ENCODE assay signal across 22 mouse cellular contexts in genomic region chr2:104352204-104352493, GRCm38 (mm10). TPM values are rescaled to one million over a fixed set of nuclear protein-coding genes. Genes with fewer than 3 reads are reported as not detected.
DNase-seq lines count a peak whose midpoint lies in the region; ATAC-seq and TF ChIP-seq lines count a peak whose summit lies in the region.
"Had no signal": no experiment of that assay in that cellular context is flagged by ENCODE, and none has a peak within 500 bp of the region (broad histone marks: within the 10 kb centered on the region; RNA-seq: fewer than 3 reads in every experiment).

No protein-coding gene starts in this region.

- H3K27me3 ChIP-seq in forebrain, embryonic 15.5 days = no peaks in the 10 kb centered on the region
- no peaks in the 10 kb centered on the region for H3K27me3 ChIP-seq in forebrain, embryonic 10.5 days (ENCODE audit: poor library complexity, severe bottlenecking)
- H3K27me3 ChIP-seq: heart, embryonic 12.5 days; heart, embryonic 15.5 days; hindbrain, embryonic 13.5 days; intestine, embryonic 15.5 days had no signal

- H3K36me3 ChIP-seq in forebrain, embryonic 15.5 days = no peaks in the 10 kb centered on the region
- no peaks in the 10 kb centered on the region for H3K36me3 ChIP-seq in forebrain, embryonic 10.5 days (replicated peaks)
- H3K36me3 ChIP-seq: heart, embryonic 12.5 days; heart, embryonic 15.5 days; hindbrain, embryonic 10.5 days; hindbrain, embryonic 13.5 days; intestine, embryonic 15.5 days had no signal

- TF ChIP-seq POLR2A in brain, embryonic 14.5 days (IDR thresholded peaks at IDR 0.05; ENCODE audit: borderline replicate concordance, extremely low read depth, insufficient read depth, insufficient read length, poor library complexity, severe bottlenecking) = no peak
- TF ChIP-seq POLR2A in cortical plate, adult 2 months (IDR thresholded peaks at IDR 0.05; ENCODE audit: extremely low read depth, insufficient read depth, low read length) = no peak

- no peak overlapping the region for H3K4me3 ChIP-seq in forebrain, embryonic 15.5 days
- H3K4me3 ChIP-seq in forebrain, embryonic 10.5 days = no peak overlapping the region
- H3K4me3 ChIP-seq in cortical plate, adult 2 months (ENCODE audit: insufficient read depth, low read length) = no peak overlapping the region
- H3K4me3 ChIP-seq: heart, embryonic 12.5 days; heart, embryonic 15.5 days; hindbrain, embryonic 10.5 days; hindbrain, embryonic 13.5 days; intestine, embryonic 15.5 days had no signal

- peak overlapping the region; percentile 70 for H3K27ac ChIP-seq in forebrain, embryonic 15.5 days (replicated peaks)
- H3K27ac ChIP-seq in forebrain, embryonic 10.5 days = no peak overlapping the region
- peak overlapping the region; percentile 52; the same call in 1 of the 2 replicates for H3K27ac ChIP-seq in cortical plate, adult 2 months (ENCODE audit: insufficient read depth, low read length)
- H3K27ac ChIP-seq: heart, embryonic 15.5 days; hindbrain, embryonic 10.5 days; hindbrain, embryonic 13.5 days; intestine, embryonic 15.5 days had no signal

- H3K4me2 ChIP-seq in forebrain, embryonic 15.5 days (replicated peaks) = no peak overlapping the region
- H3K4me2 ChIP-seq: heart, embryonic 12.5 days; heart, embryonic 15.5 days; hindbrain, embryonic 13.5 days; intestine, embryonic 15.5 days had no signal

- no peaks in the 10 kb centered on the region for H3K9me3 ChIP-seq in forebrain, embryonic 15.5 days
- H3K9me3 ChIP-seq in forebrain, embryonic 10.5 days = no peaks in the 10 kb centered on the region
- H3K9me3 ChIP-seq: heart, embryonic 12.5 days; heart, embryonic 15.5 days; hindbrain, embryonic 10.5 days; hindbrain, embryonic 13.5 days; intestine, embryonic 15.5 days had no signal

- 41% methylated on average over 1 of the region's 1 CpGs for WGBS in forebrain, embryonic 15.5 days
- WGBS in forebrain, embryonic 10.5 days = 71% methylated on average over 1 of the region's 1 CpGs

- peak; percentile 55; the same call in 1 of the 2 replicates for ATAC-seq in forebrain, embryonic 15.5 days (replicated peaks)
- ATAC-seq: CD4-positive, CD25-positive, alpha-beta regulatory T cell, adult 4 months; hindbrain, embryonic 16.5 days; intestine, embryonic 15.5 days had no signal

- no peak for TF ChIP-seq CTCF in brain, embryonic 14.5 days (IDR thresholded peaks at IDR 0.05; ENCODE audit: borderline replicate concordance, extremely low read depth, insufficient read depth, insufficient read length)
- no peak for TF ChIP-seq CTCF in cortical plate, adult 2 months (IDR thresholded peaks at IDR 0.05; ENCODE audit: extremely low read depth, insufficient read depth, low read length)

- H3K4me1 ChIP-seq in forebrain, embryonic 15.5 days = peaks cover 14% of the 10 kb centered on the region; the same call in 1 of the 2 replicates
- H3K4me1 ChIP-seq in forebrain, embryonic 10.5 days = no peaks in the 10 kb centered on the region
- peaks cover 19% of the 10 kb centered on the region for H3K4me1 ChIP-seq in cortical plate, adult 2 months (ENCODE audit: control insufficient read depth, insufficient read depth, low read length)
- H3K4me1 ChIP-seq: heart, embryonic 12.5 days; heart, embryonic 15.5 days; hindbrain, embryonic 10.5 days; hindbrain, embryonic 13.5 days; intestine, embryonic 15.5 days had no signal

- DNase-seq in forebrain, embryonic 10.5 days (ENCODE audit: extremely low spot score, low spot score) = no peak
- DNase-seq in brain, embryonic 14.5 days (ENCODE audit: low read depth) = peak; percentile 62
- DNase-seq in kidney, postnatal 14 days = no peak
- no peak for DNase-seq in layer of hippocampus, adult 11-12 months (ENCODE audit: low spot score)
- DNase-seq: adrenal gland, adult 2 months; adrenal gland, postnatal 14 days; cerebellum, adult 11-12 months; cerebellum, adult 8-10 months; cerebellum, postnatal 36 days; gastrocnemius, postnatal 25 days; heart, adult 18-20 months; heart, postnatal 10 days; heart, postnatal 36 days had no signal

- H3K9ac ChIP-seq in forebrain, embryonic 15.5 days (replicated peaks) = no peak overlapping the region
- H3K9ac ChIP-seq: heart, embryonic 12.5 days; heart, embryonic 15.5 days; hindbrain, embryonic 13.5 days; intestine, embryonic 15.5 days had no signal

RNA-seq across cellular contexts. Expression of gene D430041D05Rik, which starts 58.7 kb away (rescaled TPM):
- polyA plus RNA-seq in forebrain, embryonic 15.5 days (2015; fragmentation: Nextera tagmentation; extraction: Ambion mirVana) = 11.8 and 12.4 TPM in 2 replicates
- 0.90 and 1.1 TPM in 2 replicates for polyA plus RNA-seq in forebrain, embryonic 10.5 days (2016; fragmentation: Nextera tagmentation; extraction: Ambion mirVana)
- 8.7 and 18.1 TPM in 2 replicates for polyA plus RNA-seq in brain, embryonic 14.5 days (2012; rRNA removed)
- polyA plus RNA-seq in cortical plate, adult 2 months (2012; rRNA removed) = 46.0 and 46.7 TPM in 2 replicates
- polyA plus RNA-seq: CD4-positive, CD25-positive, alpha-beta regulatory T cell, adult 4 months had no signal
